Mouse (Mus musculus): ENCODE results near the gene Pgbd5. TPM values are rescaled to one million over a fixed set of nuclear protein-coding genes. Genes with fewer than 3 reads are reported as not detected.
A peak's percentile ranks its signal among the peaks of the same experiment; 100 is the strongest.

Gene Pgbd5
- total RNA-seq, 2 experiments from 2014 or later: 62.3 to 64.6 TPM

- peak; percentile 38 for DNase-seq
- intact Hi-C loops (cut with DNase I): no loop called here
Observed at GRCm38 (mm10) chr8:124393927-124394326, 45.5 kb downstream of the Pgbd5 start.

GRCm38 (mm10) chr8:124393013-124393412 lies 46.4 kb downstream of the Pgbd5 start:
- intact Hi-C loops (cut with DNase I): no loop called here

GRCm38 (mm10) chr8:124392271-124393012 lies 47.0 kb downstream of the Pgbd5 start:
- intact Hi-C loops (cut with DNase I): no loop called here

More at GRCm38 (mm10) chr8:124393013-124393412, 46.4 kb downstream of the Pgbd5 start:
- DNase-seq: no peak

GRCm38 (mm10) chr8:124391191-124391590 lies 48.3 kb downstream of the Pgbd5 start:
- DNase-seq: peak; percentile 50
- intact Hi-C loops (cut with DNase I): no loop called here

More at GRCm38 (mm10) chr8:124392271-124393012, 47.0 kb downstream of the Pgbd5 start:
- no peak for DNase-seq

- intact Hi-C loops (cut with DNase I): no loop called here
- DNase-seq: no peak
Observed at GRCm38 (mm10) chr8:124389495-124389894, 50.0 kb downstream of the Pgbd5 start.

GRCm38 (mm10) chr8:124386225-124386899 lies 53.1 kb downstream of the Pgbd5 start:
- intact Hi-C loops (cut with DNase I): no loop called here
- peak; percentile 32 for DNase-seq

GRCm38 (mm10) chr8:124384336-124384735 lies 55.1 kb downstream of the Pgbd5 start:
- intact Hi-C loops (cut with DNase I): no loop called here
- DNase-seq: no peak

GRCm38 (mm10) chr8:124382235-124382634 lies 57.2 kb downstream of the Pgbd5 start:
- intact Hi-C loops (cut with DNase I): no loop called here

GRCm38 (mm10) chr8:124379289-124379688 lies 60.2 kb downstream of the Pgbd5 start:
- intact Hi-C loops (cut with DNase I): no loop called here
- DNase-seq: no peak

More at GRCm38 (mm10) chr8:124382235-124382634, 57.2 kb downstream of the Pgbd5 start:
- no peak for DNase-seq

GRCm38 (mm10) chr8:124376406-124376805 lies 63.1 kb downstream of the Pgbd5 start:
- intact Hi-C loops (cut with DNase I): no loop called here
- DNase-seq: no peak

GRCm38 (mm10) chr8:124375727-124376126 lies 63.7 kb downstream of the Pgbd5 start:
- DNase-seq: peak; percentile 32
- intact Hi-C loops (cut with DNase I): no loop called here

- intact Hi-C loops (cut with DNase I): no loop called here
- DNase-seq: no peak
Observed at GRCm38 (mm10) chr8:124375168-124375567, 64.3 kb downstream of the Pgbd5 start.

- intact Hi-C loops (cut with DNase I): no loop called here
- no peak for DNase-seq
Observed at GRCm38 (mm10) chr8:124373753-124374152, 65.7 kb downstream of the Pgbd5 start.

GRCm38 (mm10) chr8:124371410-124372123 lies 67.9 kb downstream of the Pgbd5 start:
- intact Hi-C loops (cut with DNase I): no loop called here
- no peak for DNase-seq

- DNase-seq: no peak
- intact Hi-C loops (cut with DNase I): no loop called here
Observed at GRCm38 (mm10) chr8:124370422-124371183, 68.9 kb downstream of the Pgbd5 start.

- intact Hi-C loops (cut with DNase I): no loop called here
- DNase-seq: peak; percentile 78
Observed at GRCm38 (mm10) chr8:124368213-124368612, 71.2 kb downstream of the Pgbd5 start.

GRCm38 (mm10) chr8:124363337-124363736 lies 76.1 kb downstream of the Pgbd5 start:
- intact Hi-C loops (cut with DNase I): no loop called here
- DNase-seq: no peak

GRCm38 (mm10) chr8:124362589-124362988 lies 76.9 kb downstream of the Pgbd5 start:
- intact Hi-C loops (cut with DNase I): no loop called here
- no peak for DNase-seq

- intact Hi-C loops (cut with DNase I): no loop called here
- no peak for DNase-seq
Observed at GRCm38 (mm10) chr8:124361773-124362427, 77.6 kb downstream of the Pgbd5 start.

- intact Hi-C loops (cut with DNase I): no loop called here
- no peak for DNase-seq
Observed at GRCm38 (mm10) chr8:124360911-124361310, 78.5 kb downstream of the Pgbd5 start.

Measured in left cerebral cortex, postnatal 4 days (tissue).